Mouse (Mus musculus) heart, adult 2 months (tissue): Measurements from ENCODE around the gene Slco1a5. TPM values are rescaled to one million over a fixed set of nuclear protein-coding genes. Genes with fewer than 3 reads are reported as not detected.

Experiments
- DNase-seq, 2 experiments: peaks; one replicate each; pipeline ENCODE4 v3.0.0; 2021
- H3K27ac ChIP-seq: fragments of 200-600 bp; 2 replicates; pipeline ENCODE4 v1.8.1; 2022
- H3K27me3 ChIP-seq: fragments of 200-500 bp; 2 replicates; pipeline ENCODE4 v1.6.1; 2012; ENCODE audit warnings: mild to moderate bottlenecking, low read length, inconsistent platforms, mixed read lengths; ENCODE audit not compliant: control insufficient read depth, insufficient read depth
- H3K36me3 ChIP-seq: fragments of 200-500 bp; 2 replicates; pipeline ENCODE4 v1.6.1; 2012; ENCODE audit warnings: low read length, inconsistent platforms; ENCODE audit not compliant: control insufficient read depth, insufficient read depth
- H3K4me1 ChIP-seq: fragments of 200-500 bp; 2 replicates; pipeline ENCODE4 v1.6.1; 2011; ENCODE audit warnings: low read length; ENCODE audit not compliant: control insufficient read depth, insufficient read depth
- H3K4me3 ChIP-seq: fragments of 200-600 bp; 2 replicates; pipeline ENCODE4 v1.8.1; 2022
- H3K79me2 ChIP-seq: fragments of 200-500 bp; replicated peaks from 2 replicates; pipeline ENCODE4 v1.6.1; 2012; ENCODE audit warnings: mild to moderate bottlenecking, inconsistent platforms, low read length, moderate library complexity, mixed read lengths; ENCODE audit not compliant: control insufficient read depth, insufficient read depth
- H3K9ac ChIP-seq: fragments of 200-500 bp; 2 replicates; pipeline ENCODE4 v1.6.1; 2012; ENCODE audit warnings: low read depth, mild to moderate bottlenecking, control low read depth, inconsistent platforms, low read length, mixed read lengths
- CTCF ChIP-seq: fragments of 200-600 bp; IDR thresholded peaks from 2 replicates; pipeline ENCODE4 v1.8.1; 2022; ENCODE audit warnings: antibody characterized with exemption, mild to moderate bottlenecking, moderate library complexity
- EP300 ChIP-seq: fragments of 200-500 bp; IDR thresholded peaks from 2 replicates; pipeline ENCODE4 v1.6.1; 2011; ENCODE audit warnings: low read depth, low read length, control low read depth; ENCODE audit not compliant: insufficient read depth
- POLR2A ChIP-seq: fragments of 200-500 bp; IDR thresholded peaks from 2 replicates; pipeline ENCODE4 v1.6.1; 2011; ENCODE audit warnings: mild to moderate bottlenecking, low read depth, low read length, control low read depth; ENCODE audit not compliant: insufficient read depth
- WGBS: fragments of 180-500 bp; shearing (Covaris S2); methylation state at CpG from one replicate; pipeline ENCODE4 v1.1.7; 2018; 5-methylcytosine and 5-hydroxymethylcytosine counted together
- intact Hi-C: fragments of 180-260 bp; cut with DNase I; formaldehyde crosslinking; loops from one replicate; pipeline ENCODE4 v1.15.1; 2025
- polyA plus RNA-seq: library from polyadenylated mRNA; depleted of rRNA; stranded (reverse); fragments of >200 nt; gene quantifications from 2 replicates; pipeline ENCODE4 v1.2.3, GENCODE M21; 2012
- total RNA-seq, 2 experiments: library from RNA; stranded (reverse); gene quantifications; 2 replicates each; pipeline ENCODE4 v1.2.3; 2021

Slco1a5 gene
- total and polyA plus RNA-seq, 3 experiments: 0.06 TPM; not detected in 2

GRCm38 (mm10) chr6:142345440-142346038 lies 22.8 kb upstream of the Slco1a5 start, which contains the start of gene Pyroxd1:
TSS of gene Pyroxd1 (plus strand) at chr6:142345654.
- Histone ChIP-seq H3K27me3 (no peaks in the 10 kb centered on the region), H3K4me3 (peak within 1 kb of the TSS; percentile 94), H3K27ac (peak within 1 kb of the TSS; percentile 79), H3K9ac (peak within 1 kb of the TSS; percentile 82), H3K79me2 (no peaks in the 10 kb centered on the region), H3K4me1 (no peaks in the 10 kb centered on the region; the same call in none of the 2 replicates), H3K36me3 (0 out of 2 replicates have a peak, but pooled peaks cover 2% of the 10 kb centered on the region)
- TF ChIP-seq EP300: peak; percentile 58; the same call in 1 of the 2 replicates
- no peak for TF ChIP-seq CTCF
- under 1% methylated on average over 48 of the region's 48 CpGs for WGBS
- intact Hi-C loops: loop anchor here (2.0 to 5.0 kb wide), 2 partner anchors 41 to 412 kb away; partner anchors contain the start of genes Cmas, Golt1b and Recql
- peak; percentile 83 to 89 for DNase-seq

- Histone ChIP-seq H3K36me3 (0 out of 2 replicates have a peak, but pooled peaks cover 2% of the 10 kb centered on the region), H3K9ac (no peak overlapping the region), H3K79me2 (no peaks in the 10 kb centered on the region), H3K4me1 (no peaks in the 10 kb centered on the region; the same call in none of the 2 replicates), H3K4me3 (no peak overlapping the region), H3K27ac (no peak overlapping the region), H3K27me3 (no peaks in the 10 kb centered on the region)
- intact Hi-C loops: no loop called here
- 47% methylated on average over 2 of the region's 2 CpGs for WGBS
- DNase-seq: peak in 1 of 2 experiments; percentile 23
- no peak for TF ChIP-seq EP300
- no peak for TF ChIP-seq POLR2A
- peak; percentile 75 for TF ChIP-seq CTCF
These were observed 20.8 kb upstream of the Slco1a5 start for GRCm38 (mm10) chr6:142343561-142343960.

- TF ChIP-seq POLR2A: no peak
- no peak for TF ChIP-seq CTCF
- TF ChIP-seq EP300: no peak
- H3K36me3 ChIP-seq: no peaks in the 10 kb centered on the region
- no peak overlapping the region for H3K4me3 ChIP-seq
- H3K4me1 ChIP-seq: no peaks in the 10 kb centered on the region
- DNase-seq: no peak
- no peak overlapping the region for H3K9ac ChIP-seq
- 29% methylated on average over 2 of the region's 2 CpGs for WGBS
- no peaks in the 10 kb centered on the region for H3K79me2 ChIP-seq
- H3K27ac ChIP-seq: no peak overlapping the region
- no peaks in the 10 kb centered on the region for H3K27me3 ChIP-seq
- intact Hi-C loops: no loop called here
These were observed 16.8 kb upstream of the Slco1a5 start for GRCm38 (mm10) chr6:142339576-142339975.

- Histone ChIP-seq H3K79me2 (no peaks in the 10 kb centered on the region), H3K9ac (no peak overlapping the region), H3K36me3 (no peaks in the 10 kb centered on the region), H3K4me1 (no peaks in the 10 kb centered on the region), H3K4me3 (no peak overlapping the region), H3K27ac (no peak overlapping the region), H3K27me3 (no peaks in the 10 kb centered on the region)
- intact Hi-C loops: no loop called here
- no peak for DNase-seq
- 41% methylated on average over 2 of the region's 2 CpGs for WGBS
- TF ChIP-seq CTCF: no peak
- no peak for TF ChIP-seq POLR2A
- TF ChIP-seq EP300: no peak
These were observed 16.2 kb upstream of the Slco1a5 start for GRCm38 (mm10) chr6:142338961-142339360.

GRCm38 (mm10) chr6:142329201-142329600 lies 6.4 kb upstream of the Slco1a5 start:
- Histone ChIP-seq H3K9ac (no peak overlapping the region), H3K4me3 (no peak overlapping the region), H3K27me3 (no peaks in the 10 kb centered on the region), H3K4me1 (no peaks in the 10 kb centered on the region), H3K27ac (no peak overlapping the region), H3K36me3 (no peaks in the 10 kb centered on the region), H3K79me2 (no peaks in the 10 kb centered on the region)
- TF ChIP-seq EP300 (no peak), POLR2A (no peak), CTCF (no peak)
- 52% methylated on average over 1 of the region's 1 CpGs for WGBS
- intact Hi-C loops: no loop called here
- DNase-seq: no peak

- Histone ChIP-seq H3K9ac (no peak overlapping the region), H3K27me3 (no peaks in the 10 kb centered on the region), H3K79me2 (no peaks in the 10 kb centered on the region), H3K4me1 (no peaks in the 10 kb centered on the region), H3K27ac (no peak overlapping the region), H3K4me3 (no peak overlapping the region), H3K36me3 (no peaks in the 10 kb centered on the region)
- WGBS: 61% methylated on average over 3 of the region's 3 CpGs
- intact Hi-C loops: no loop called here
- DNase-seq: no peak
- TF ChIP-seq POLR2A (no peak), CTCF (no peak), EP300 (no peak)
These were observed 3.8 kb upstream of the Slco1a5 start for GRCm38 (mm10) chr6:142326598-142326997.
